Mouse (Mus musculus) CH12.LX (cell line): Measurements from ENCODE around the gene Olfr320.

Experiments
- CHD2 ChIP-seq: IDR thresholded peaks from 2 replicates; pipeline ENCODE4 v1.6.1; 2011; ENCODE audit warnings: low read length, improper control_type of control experiment
- EP300 ChIP-seq: IDR thresholded peaks from 2 replicates; pipeline ENCODE4 v1.6.1; 2011; ENCODE audit warnings: low read length, improper control_type of control experiment
- ETS1 ChIP-seq: conservative IDR thresholded peaks from 2 replicates; pipeline ENCODE4 v1.6.1; 2012; ENCODE audit warnings: low read depth, mild to moderate bottlenecking, inconsistent platforms, low read length, improper control_type of control experiment, moderate library complexity
- GABPA ChIP-seq: IDR thresholded peaks from 2 replicates; pipeline ENCODE4 v1.6.1; 2012; ENCODE audit warnings: low read depth, low read length, improper control_type of control experiment, inconsistent platforms; ENCODE audit not compliant: insufficient replicate concordance
- MAFK ChIP-seq: IDR thresholded peaks from 2 replicates; pipeline ENCODE4 v1.6.1; 2011; ENCODE audit warnings: low read length, improper control_type of control experiment; ENCODE audit not compliant: insufficient replicate concordance
- POLR2A ChIP-seq: IDR thresholded peaks from 2 replicates; pipeline ENCODE4 v1.6.1; 2011; ENCODE audit warnings: low read depth, mild to moderate bottlenecking, improper control_type of control experiment, low read length

GRCm38 (mm10) chr11:58733372-58733771 is 52.5 kb downstream of the Olfr320 start:
- TF ChIP-seq MAFK (no peak), EP300 (no peak), GABPA (no peak), CHD2 (no peak), ETS1 (no peak), POLR2A (no peak)
